Mouse (Mus musculus) spleen, adult 2 months (tissue): ENCODE data around the gene Tinf2. TPM values are rescaled to one million over a fixed set of nuclear protein-coding genes. Genes with fewer than 3 reads are reported as not detected.
A peak's percentile ranks its signal among the peaks of the same experiment; 100 is the strongest.

ENCODE experiments used
- DNase-seq, 2 experiments: peaks; one replicate each; pipeline versions ENCODE4 v3.0.0 to v3.0.0-alpha.2; 2012 to 2021; ENCODE audit warnings: low spot score in 2 of 2, low read depth in 1 of 2
- H3K27ac ChIP-seq: fragments of 200-500 bp; 2 replicates; pipeline ENCODE4 v1.5.1; 2012; ENCODE audit warnings: low read length, inconsistent platforms; ENCODE audit not compliant: insufficient read depth
- H3K27me3 ChIP-seq: fragments of 200-500 bp; 2 replicates; pipeline ENCODE4 v1.6.1; 2012; ENCODE audit warnings: mild to moderate bottlenecking, moderate library complexity, low read length, inconsistent platforms; ENCODE audit not compliant: control insufficient read depth, insufficient read depth
- H3K36me3 ChIP-seq: fragments of 200-500 bp; 2 replicates; pipeline ENCODE4 v1.6.1; 2012; ENCODE audit warnings: mild to moderate bottlenecking, low read length, inconsistent platforms; ENCODE audit not compliant: control insufficient read depth, insufficient read depth
- H3K4me1 ChIP-seq: fragments of 200-500 bp; 2 replicates; pipeline ENCODE4 v1.6.1; 2011; ENCODE audit warnings: inconsistent platforms; ENCODE audit not compliant: control insufficient read depth, insufficient read depth, insufficient read length
- H3K4me3 ChIP-seq: fragments of 200-500 bp; 2 replicates; pipeline ENCODE4 v1.5.1; 2011; ENCODE audit warnings: mild to moderate bottlenecking, inconsistent platforms; ENCODE audit not compliant: insufficient read depth, insufficient read length; ENCODE audit errors: extremely low read depth
- CTCF ChIP-seq: fragments of 200-500 bp; IDR thresholded peaks from 2 replicates; pipeline ENCODE4 v1.5.1; 2011; ENCODE audit warnings: mild to moderate bottlenecking, inconsistent platforms; ENCODE audit not compliant: insufficient read depth, insufficient read length, insufficient replicate concordance; ENCODE audit errors: extremely low read depth
- POLR2A ChIP-seq: fragments of 200-500 bp; IDR thresholded peaks from 2 replicates; pipeline ENCODE4 v1.6.1; 2011; ENCODE audit warnings: low read depth, low read length, inconsistent platforms
- WGBS: fragments of 180-500 bp; shearing (Covaris S2); methylation state at CpG from one replicate; pipeline ENCODE4 v1.1.7; 2018; 5-methylcytosine and 5-hydroxymethylcytosine counted together
- polyA plus RNA-seq: library from polyadenylated mRNA; depleted of rRNA; stranded (reverse); fragments of >200 nt; gene quantifications from 2 replicates; pipeline ENCODE4 v1.2.3, GENCODE M21; 2012; rRNA removed

The Tinf2 gene
- polyA plus RNA-seq, 1 experiment, result 19.0 TPM

DNA sequence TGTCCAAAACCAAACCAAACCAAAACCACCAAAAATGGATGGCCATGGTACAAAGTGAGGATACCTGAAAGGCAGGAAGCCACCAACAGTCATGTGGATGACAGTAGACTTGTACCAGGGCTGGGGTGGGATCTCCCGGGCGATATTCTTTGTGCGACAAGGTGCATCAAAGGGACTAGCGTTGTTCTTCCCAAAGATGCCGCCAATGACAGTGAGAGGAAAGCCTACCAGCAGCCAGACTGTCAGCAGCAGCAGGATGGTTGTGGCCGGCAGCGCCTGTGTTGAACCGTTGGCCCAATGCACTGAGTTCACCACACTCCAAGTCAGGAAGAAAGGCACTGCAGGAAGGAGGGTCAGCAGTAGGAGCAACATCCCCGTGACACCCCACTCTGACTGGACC, 43.8 kb downstream of the Tinf2 start, which contains the start of gene Gm49378:
Gene Gm49378 (minus strand): TSS at position 101 of the 400 bp plus-strand sequence.
- Histone ChIP-seq H3K4me1 (peaks cover 10% of the 10 kb centered on the region), H3K27ac (no peak within 1 kb of the TSS), H3K27me3 (no peaks in the 10 kb centered on the region), H3K36me3 (peaks cover 11% of the 10 kb centered on the region), H3K4me3 (no peak within 1 kb of the TSS)
- WGBS, result 92% methylated on average over 9 of the region's 9 CpGs
- TF ChIP-seq CTCF (no peak), POLR2A (no peak)
- DNase-seq, result no peak

DNA sequence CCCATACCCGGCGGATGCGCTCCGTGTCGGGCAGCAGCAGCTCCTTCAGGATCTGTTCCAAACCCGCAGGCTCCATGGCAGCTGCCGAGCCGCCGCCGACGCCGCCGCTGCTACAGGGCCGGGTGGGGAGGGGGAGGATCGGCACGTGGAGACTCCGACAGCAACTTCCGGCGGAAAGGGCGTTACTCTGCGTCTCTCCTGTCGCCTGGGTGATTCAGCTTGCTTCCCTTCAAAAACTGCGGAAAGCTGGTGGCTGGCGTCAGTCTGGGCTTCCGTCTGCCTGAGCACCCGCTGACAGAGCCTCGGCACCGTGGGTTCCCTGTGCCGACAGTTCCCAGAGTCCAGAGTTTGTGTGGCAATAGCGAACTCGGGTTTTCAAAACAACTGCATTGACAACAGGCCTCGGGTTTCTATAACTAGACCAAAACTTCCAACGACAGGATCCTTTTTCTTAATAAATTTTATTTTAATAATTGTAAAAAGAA, 46.1 kb downstream of the Tinf2 start, which contains the start of gene Ipo4:
Gene Ipo4 (minus strand): TSS at position 435 of the 485 bp plus-strand sequence.
- 1% methylated on average over 30 of the region's 33 CpGs for WGBS
- H3K4me3 ChIP-seq, result peak within 1 kb of the TSS; percentile 67
- no peak for TF ChIP-seq CTCF
- TF ChIP-seq POLR2A, result no peak; the same call in 1 of the 2 replicates
- no peaks in the 10 kb centered on the region for H3K27me3 ChIP-seq
- peaks cover 13% of the 10 kb centered on the region for H3K36me3 ChIP-seq
- peak; percentile 66 to 81 for DNase-seq
- H3K27ac ChIP-seq, result peak within 1 kb of the TSS; percentile 30; the same call in 1 of the 2 replicates
- peaks cover 6% of the 10 kb centered on the region for H3K4me1 ChIP-seq

DNA sequence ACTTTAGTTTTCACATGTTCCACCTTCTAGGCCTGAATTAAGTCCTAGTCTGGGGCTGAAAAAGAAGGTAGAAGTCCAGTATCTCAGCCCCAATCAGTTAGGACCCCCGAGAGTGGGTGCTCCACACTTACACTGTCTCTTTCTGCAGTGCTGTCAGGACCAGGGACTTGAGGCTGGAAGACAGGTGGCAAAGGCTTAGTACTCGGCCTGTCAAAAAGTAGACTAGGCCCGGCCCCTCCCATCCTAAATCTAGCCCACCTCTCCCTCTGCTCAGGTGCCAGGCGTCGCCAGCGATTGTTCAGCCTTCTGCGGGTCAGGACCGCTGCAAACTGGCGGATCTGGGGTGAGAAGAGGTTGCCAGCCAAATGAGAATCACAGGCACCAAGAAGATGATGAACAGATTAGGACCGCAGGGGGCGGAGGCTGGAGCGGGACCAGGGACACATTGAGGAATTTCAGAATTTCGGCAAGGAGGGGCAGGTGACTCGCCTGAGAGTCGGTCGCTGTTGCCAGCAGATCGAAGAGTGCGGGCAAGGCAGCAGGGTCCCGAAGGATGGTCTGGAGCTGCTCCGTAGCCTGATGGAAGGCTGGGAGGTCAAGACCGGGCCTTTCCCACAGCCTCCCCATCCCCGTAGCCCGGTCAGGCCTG, 46.6 kb downstream of the Tinf2 start:
- Histone ChIP-seq H3K4me1 (peaks cover 6% of the 10 kb centered on the region), H3K36me3 (peaks cover 13% of the 10 kb centered on the region), H3K27me3 (no peaks in the 10 kb centered on the region), H3K4me3 (peak overlapping the region; percentile 67), H3K27ac (peak overlapping the region; percentile 30; the same call in 1 of the 2 replicates)
- TF ChIP-seq CTCF, result no peak
- TF ChIP-seq POLR2A, result no peak
- no peak for DNase-seq
- 6% methylated on average over 23 of the region's 23 CpGs for WGBS

DNA sequence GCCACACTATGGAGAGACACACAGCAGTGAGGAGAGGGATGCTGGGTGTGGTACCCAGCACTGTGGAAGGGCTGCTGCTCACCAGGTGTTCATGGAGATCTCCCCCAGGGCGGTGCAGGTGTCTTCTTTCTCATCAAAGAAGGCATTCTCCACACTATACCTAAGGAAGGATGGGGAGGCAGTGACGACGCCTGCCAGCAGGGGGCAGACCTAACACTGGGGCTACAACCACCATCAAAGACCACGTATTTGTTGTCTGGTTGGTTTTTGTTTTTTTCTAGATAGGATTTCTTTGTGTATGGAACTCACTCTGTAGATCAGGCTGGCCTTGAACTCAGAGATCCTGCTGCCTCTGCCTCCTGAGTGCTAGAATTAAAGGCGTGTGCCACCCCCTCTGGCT, 52.3 kb downstream of the Tinf2 start:
- peak in 1 of 2 experiments; percentile 68 for DNase-seq
- TF ChIP-seq POLR2A (no peak), CTCF (peak; percentile 90; the same call in 1 of the 2 replicates)

DNA sequence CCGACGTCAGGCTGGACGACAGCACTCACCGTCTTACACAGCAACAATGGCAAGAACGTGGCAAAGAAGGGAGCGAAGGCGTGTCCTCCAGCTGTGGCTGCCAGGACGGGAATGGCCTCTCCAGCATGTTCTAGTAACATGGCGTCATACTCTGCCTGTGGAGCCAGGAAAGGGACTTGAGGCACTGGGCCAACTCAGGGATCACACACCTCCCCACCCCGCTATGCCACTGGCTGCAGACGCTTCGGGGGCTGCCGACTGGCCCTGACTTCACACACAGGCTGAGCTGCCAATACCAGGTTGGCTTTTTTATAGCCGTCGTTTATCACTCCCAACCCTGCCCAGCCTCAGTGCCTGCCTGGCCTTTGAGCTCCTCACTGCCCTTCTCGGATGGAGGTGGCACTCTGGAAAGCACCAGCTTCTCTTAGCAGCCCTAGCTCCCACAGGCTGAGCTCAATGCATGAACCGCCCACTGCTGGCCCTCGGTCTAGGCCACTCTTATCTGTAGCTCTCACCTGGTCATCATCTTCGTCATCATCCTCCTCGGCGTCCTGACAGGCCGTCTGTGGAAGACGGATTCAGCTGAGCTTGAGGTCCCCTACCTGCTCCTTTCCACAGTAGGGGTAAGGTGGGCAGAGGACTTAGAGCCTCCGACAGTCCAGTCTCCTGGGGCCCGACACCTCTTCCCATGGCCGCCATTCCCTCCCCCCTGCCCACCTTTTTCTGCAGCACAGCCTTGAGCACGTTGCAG, 53.4 kb downstream of the Tinf2 start:
- Histone ChIP-seq H3K27ac (no peak overlapping the region), H3K4me3 (no peak overlapping the region), H3K36me3 (peaks cover 26% of the 10 kb centered on the region), H3K4me1 (no peaks in the 10 kb centered on the region), H3K27me3 (no peaks in the 10 kb centered on the region)
- WGBS, result 91% methylated on average over 27 of the region's 27 CpGs
- no peak for DNase-seq
- TF ChIP-seq POLR2A (no peak), CTCF (no peak)

More for the DNA sequence above, 52.3 kb downstream of the Tinf2 start:
- 33% methylated on average over 5 of the region's 5 CpGs for WGBS
- no peaks in the 10 kb centered on the region for H3K27me3 ChIP-seq
- H3K4me3 ChIP-seq, result no peak overlapping the region
- H3K27ac ChIP-seq, result no peak overlapping the region
- no peaks in the 10 kb centered on the region for H3K4me1 ChIP-seq
- H3K36me3 ChIP-seq, result peaks cover 26% of the 10 kb centered on the region

Other genes starting within 250 kb of the Tinf2 start
- gene Dhrs4, start 203.1 kb downstream of the Tinf2 start, polyA plus RNA-seq, result 18.5 and 21.0 TPM in 2 replicates
- 4.5 and 4.8 TPM in 2 replicates for gene Carmil3, start 191.2 kb downstream of the Tinf2 start, polyA plus RNA-seq
- 0.02 TPM in 1 of 2 replicates, not detected in the other for gene Cpne6, start 171.4 kb downstream of the Tinf2 start, polyA plus RNA-seq
- gene Nrl, start 156.8 kb downstream of the Tinf2 start, polyA plus RNA-seq, result 0.02 and 0.40 TPM in 2 replicates
- 47.9 and 53.3 TPM in 2 replicates for gene Pck2, start 141.6 kb downstream of the Tinf2 start, polyA plus RNA-seq
- gene Dcaf11, start 121.8 kb downstream of the Tinf2 start, polyA plus RNA-seq, result 73.4 and 77.6 TPM in 2 replicates
- 5.6 and 6.3 TPM in 2 replicates for gene A730061H03Rik, start 121.4 kb downstream of the Tinf2 start, polyA plus RNA-seq
- 1.4 and 1.5 TPM in 2 replicates for gene Fitm1, start 106.2 kb downstream of the Tinf2 start, polyA plus RNA-seq
- 101 and 118 TPM in 2 replicates for gene Psme1, start 103.7 kb downstream of the Tinf2 start, polyA plus RNA-seq
- 14.5 and 15.0 TPM in 2 replicates for gene Emc9, start 96.5 kb downstream of the Tinf2 start, polyA plus RNA-seq
- 60.4 and 67.7 TPM in 2 replicates for gene Psme2, start 90.7 kb downstream of the Tinf2 start, polyA plus RNA-seq
- 52.5 and 63.2 TPM in 2 replicates for gene Rnf31, start 90.1 kb downstream of the Tinf2 start, polyA plus RNA-seq
- 101 and 154 TPM in 2 replicates for gene Irf9, start 78.2 kb downstream of the Tinf2 start, polyA plus RNA-seq
- 0.92 and 2.4 TPM in 2 replicates for gene Rec8, start 63.8 kb downstream of the Tinf2 start, polyA plus RNA-seq
- gene Ipo4, start 45.9 kb downstream of the Tinf2 start, polyA plus RNA-seq, result 56.7 and 62.4 TPM in 2 replicates
- gene Gm49378, start 43.9 kb downstream of the Tinf2 start, polyA plus RNA-seq, result 8.2 and 8.9 TPM in 2 replicates
- gene Tm9sf1, start 38.0 kb downstream of the Tinf2 start, polyA plus RNA-seq, result 44.6 and 45.1 TPM in 2 replicates
- gene Tssk4, start 31.6 kb downstream of the Tinf2 start, polyA plus RNA-seq, result 1.6 TPM in 2 replicates
- 19.7 and 19.9 TPM in 2 replicates for gene Mdp1, start 21.3 kb downstream of the Tinf2 start, polyA plus RNA-seq
- gene Gmpr2, start 9.9 kb downstream of the Tinf2 start, polyA plus RNA-seq, result 11.6 and 15.9 TPM in 2 replicates
- 158 and 177 TPM in 2 replicates for gene Nedd8, start 9.7 kb downstream of the Tinf2 start, polyA plus RNA-seq
- gene Tgm1, start 32.1 kb upstream of the Tinf2 start, polyA plus RNA-seq, result 23.3 and 33.9 TPM in 2 replicates
- 47.3 and 62.6 TPM in 2 replicates for gene Rabggta, start 40.4 kb upstream of the Tinf2 start, polyA plus RNA-seq
- 62.7 and 86.6 TPM in 2 replicates for gene Dhrs1, start 63.9 kb upstream of the Tinf2 start, polyA plus RNA-seq
- gene Nop9, start 63.9 kb upstream of the Tinf2 start, polyA plus RNA-seq, result 15.1 and 17.2 TPM in 2 replicates
- 0.33 and 0.46 TPM in 2 replicates for gene Cideb, start 76.6 kb upstream of the Tinf2 start, polyA plus RNA-seq
- gene Ltb4r2, start 79.6 kb upstream of the Tinf2 start, polyA plus RNA-seq, result 0.83 and 2.1 TPM in 2 replicates
- gene Ltb4r1, start 84.1 kb upstream of the Tinf2 start, polyA plus RNA-seq, result 4.2 and 6.6 TPM in 2 replicates
- 16.3 and 17.3 TPM in 2 replicates for gene Adcy4, start 102.3 kb upstream of the Tinf2 start, polyA plus RNA-seq
- gene Ripk3, start 107.0 kb upstream of the Tinf2 start, polyA plus RNA-seq, result 38.8 and 48.4 TPM in 2 replicates
- 4.6 and 5.0 TPM in 2 replicates for gene Nfatc4, start 141.3 kb upstream of the Tinf2 start, polyA plus RNA-seq
- 2.5 and 3.0 TPM in 2 replicates for gene Nynrin, start 172.2 kb upstream of the Tinf2 start, polyA plus RNA-seq
- gene Cbln3, start 202.6 kb upstream of the Tinf2 start, polyA plus RNA-seq, result 0.07 and 0.13 TPM in 2 replicates
- gene Khnyn, start 203.1 kb upstream of the Tinf2 start, polyA plus RNA-seq, result 30.3 and 31.6 TPM in 2 replicates
- 22.3 and 25.1 TPM in 2 replicates for gene Sdr39u1, start 218.5 kb upstream of the Tinf2 start, polyA plus RNA-seq